Mouse (Mus musculus) liver, embryonic 16.5 days (tissue): ENCODE measurements around the gene Hat1. TPM values are rescaled to one million over a fixed set of nuclear protein-coding genes. Genes with fewer than 3 reads are reported as not detected.

Source experiments
- ATAC-seq: fragments of 200-750 bp; cut with Nextera tagmentation; 2 replicates; pipeline ENCODE4 v1.8.0; 2017; ENCODE audit warnings: low read depth, mild to moderate bottlenecking, moderate number of reproducible peaks, moderate library complexity
- H3K27ac ChIP-seq: fragments of 300-500 bp; sonication (generic); 2 replicates; pipeline ENCODE4 v1.5.1; 2014; ENCODE audit warnings: mild to moderate bottlenecking, low read length
- H3K27me3 ChIP-seq: fragments of 300-500 bp; sonication (generic); 2 replicates; pipeline ENCODE4 v1.6.1; 2014; ENCODE audit warnings: low read depth, low read length, mixed read lengths; ENCODE audit not compliant: control insufficient read depth, insufficient read depth
- H3K36me3 ChIP-seq: fragments of 300-500 bp; sonication (generic); 2 replicates; pipeline ENCODE4 v1.6.1; 2014; ENCODE audit warnings: mild to moderate bottlenecking; ENCODE audit not compliant: control insufficient read depth, insufficient read depth
- H3K4me1 ChIP-seq: fragments of 300-500 bp; sonication (generic); 2 replicates; pipeline ENCODE4 v1.6.1; 2014; ENCODE audit warnings: low read depth, low read length, mixed read lengths; ENCODE audit not compliant: control insufficient read depth
- H3K4me2 ChIP-seq: fragments of 300-500 bp; sonication (generic); 2 replicates; pipeline ENCODE4 v1.6.1; 2014; ENCODE audit warnings: low read depth, low read length, mixed read lengths
- H3K4me3 ChIP-seq: fragments of 300-500 bp; sonication (generic); 2 replicates; pipeline ENCODE4 v1.5.1; 2014; ENCODE audit warnings: low read depth, mild to moderate bottlenecking, low read length
- H3K9ac ChIP-seq: fragments of 300-500 bp; sonication (generic); 2 replicates; pipeline ENCODE4 v1.6.1; 2014; ENCODE audit warnings: low read depth, low read length
- H3K9me3 ChIP-seq: fragments of 300-500 bp; sonication (generic); replicated peaks from 2 replicates; pipeline ENCODE4 v1.6.1; 2016; ENCODE audit warnings: low read length; ENCODE audit not compliant: control insufficient read depth
- WGBS: fragments of 180-500 bp; shearing (Covaris S2); extraction: QIAGEN DNeasy Blood & Tissue Kit; methylation state at CpG from one replicate; pipeline ENCODE4 v1.1.7; 2014; ENCODE audit not compliant: insufficient replicate concordance; 5-methylcytosine and 5-hydroxymethylcytosine counted together
- polyA plus RNA-seq: library from polyadenylated mRNA; unstranded; fragments of >200 nt; fragmentation: Nextera tagmentation; extraction: Ambion mirVana; gene quantifications from 2 replicates; pipeline ENCODE4 v1.2.1, GENCODE M21; 2015

Hat1 gene
- polyA plus RNA-seq, 1 experiment from 2014 or later = 79.8 TPM

DNA sequence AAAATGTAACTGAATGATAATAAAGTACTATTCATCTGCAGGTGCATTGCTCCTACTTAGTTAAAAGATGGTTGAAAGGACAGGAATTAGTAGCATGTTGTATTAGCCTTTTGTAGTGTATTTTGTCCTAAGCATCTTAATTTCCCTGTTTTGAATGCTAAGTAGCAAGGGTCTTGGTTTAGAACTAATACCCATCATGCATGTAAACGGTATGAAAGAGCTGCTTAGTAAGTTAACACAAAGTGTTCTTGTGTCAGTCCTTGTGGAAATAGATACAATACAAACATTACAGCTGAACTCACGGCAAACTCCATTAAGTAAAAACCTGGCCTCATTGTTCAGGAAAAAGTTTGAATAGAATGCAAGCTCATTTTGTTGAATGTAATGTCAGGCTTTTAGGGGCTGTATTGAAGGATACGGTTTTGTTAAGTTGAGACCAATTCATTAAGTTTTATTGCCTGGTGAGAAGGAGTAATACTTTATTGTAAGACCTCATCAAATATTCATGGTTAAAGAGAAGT is 30.1 kb downstream of the Hat1 start:
- Histone ChIP-seq H3K9me3 (no peaks in the 10 kb centered on the region), H3K4me2 (no peak overlapping the region), H3K4me3 (no peak overlapping the region), H3K36me3 (peaks cover 20% of the 10 kb centered on the region; the same call in 1 of the 2 replicates), H3K9ac (no peak overlapping the region), H3K4me1 (no peaks in the 10 kb centered on the region), H3K27ac (no peak overlapping the region), H3K27me3 (no peaks in the 10 kb centered on the region)
- 82% methylated on average over 3 of the region's 3 CpGs for WGBS
- ATAC-seq = no peak

DNA sequence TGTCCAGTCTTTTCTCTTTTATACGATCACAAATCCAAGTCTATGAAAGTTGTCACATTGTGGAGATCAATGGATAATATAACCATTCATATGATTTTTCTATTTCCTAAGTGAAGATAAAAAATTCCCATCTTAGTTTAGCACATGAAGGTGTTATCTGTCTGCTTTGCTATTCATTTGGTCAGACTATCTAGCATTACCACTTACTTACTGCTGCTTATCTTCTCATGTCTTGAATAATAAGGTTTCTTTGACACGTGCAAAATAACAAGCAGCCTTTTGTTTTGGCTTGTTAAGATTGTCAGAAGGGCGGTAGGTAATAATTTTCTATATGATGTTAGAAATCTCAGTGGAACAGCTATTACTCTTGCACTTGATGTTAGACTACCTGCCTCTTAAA is 30.6 kb downstream of the Hat1 start:
- no peak for ATAC-seq
- WGBS = 35% methylated on average over 3 of the region's 3 CpGs

DNA sequence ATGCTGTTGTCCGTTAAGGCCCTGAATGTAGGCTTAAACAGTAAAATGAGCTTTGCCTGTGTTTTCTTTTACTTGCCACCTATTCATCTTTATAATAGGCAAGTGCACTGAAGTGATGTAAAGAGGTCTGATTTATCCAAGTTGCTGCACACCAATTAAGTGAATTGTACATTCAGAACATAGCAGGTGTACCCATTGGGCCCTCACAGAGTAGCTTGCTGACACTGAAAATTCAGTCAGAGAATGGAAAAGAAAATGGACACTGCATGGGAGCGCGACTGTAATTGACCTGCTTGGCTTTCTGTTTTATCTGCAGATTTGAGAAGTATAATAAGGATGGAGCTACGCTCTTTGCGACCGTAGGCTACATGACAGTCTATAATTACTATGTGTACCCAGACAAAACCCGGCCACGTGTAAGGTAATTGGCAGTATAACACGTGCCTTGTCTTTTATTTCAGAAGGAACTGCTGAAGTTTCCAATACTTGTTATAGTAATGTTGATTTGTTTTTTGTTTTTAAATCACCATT is 32.2 kb downstream of the Hat1 start:
- no peaks in the 10 kb centered on the region for H3K9me3 ChIP-seq
- ATAC-seq = no peak
- H3K4me2 ChIP-seq = no peak overlapping the region
- H3K27me3 ChIP-seq = no peaks in the 10 kb centered on the region
- H3K9ac ChIP-seq = no peak overlapping the region
- 91% methylated on average over 9 of the region's 9 CpGs for WGBS
- peaks cover 5% of the 10 kb centered on the region for H3K4me1 ChIP-seq
- peaks cover 25% of the 10 kb centered on the region; the same call in 1 of the 2 replicates for H3K36me3 ChIP-seq
- H3K27ac ChIP-seq = no peak overlapping the region
- no peak overlapping the region for H3K4me3 ChIP-seq

More for the DNA sequence above, 30.6 kb downstream of the Hat1 start:
- H3K4me2 ChIP-seq = no peak overlapping the region
- no peak overlapping the region for H3K4me3 ChIP-seq
- peaks cover 3% of the 10 kb centered on the region for H3K4me1 ChIP-seq
- H3K9ac ChIP-seq = no peak overlapping the region
- H3K27ac ChIP-seq = no peak overlapping the region
- peaks cover 24% of the 10 kb centered on the region; the same call in 1 of the 2 replicates for H3K36me3 ChIP-seq
- H3K9me3 ChIP-seq = no peaks in the 10 kb centered on the region
- no peaks in the 10 kb centered on the region for H3K27me3 ChIP-seq

DNA sequence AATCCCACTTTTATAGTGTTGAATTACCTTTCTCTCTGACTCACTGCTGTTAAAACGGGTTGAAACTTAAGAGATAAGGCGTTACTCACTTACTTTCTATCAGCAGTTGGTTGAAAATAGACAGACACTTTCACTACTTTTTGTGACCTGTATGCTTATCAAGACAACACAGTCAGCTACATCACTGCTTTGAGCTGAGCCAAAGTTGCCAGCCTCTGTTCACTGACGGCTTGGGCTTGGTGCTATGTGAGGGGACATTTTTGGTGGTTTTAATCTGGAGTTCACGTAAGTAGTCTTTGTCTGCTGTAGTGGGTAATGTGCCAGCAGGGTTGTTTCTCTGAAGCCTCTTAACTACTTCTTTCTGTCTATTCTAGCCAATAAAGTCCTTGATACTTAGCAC is 35.8 kb downstream of the Hat1 start:
- no peak overlapping the region for H3K27ac ChIP-seq
- no peaks in the 10 kb centered on the region for H3K9me3 ChIP-seq
- ATAC-seq = peak; percentile 61
- 29% methylated on average over 4 of the region's 4 CpGs for WGBS
- no peak overlapping the region for H3K4me2 ChIP-seq
- no peaks in the 10 kb centered on the region for H3K27me3 ChIP-seq
- peaks cover 5% of the 10 kb centered on the region for H3K4me1 ChIP-seq
- no peak overlapping the region for H3K9ac ChIP-seq
- H3K36me3 ChIP-seq = peaks cover 34% of the 10 kb centered on the region
- H3K4me3 ChIP-seq = no peak overlapping the region

DNA sequence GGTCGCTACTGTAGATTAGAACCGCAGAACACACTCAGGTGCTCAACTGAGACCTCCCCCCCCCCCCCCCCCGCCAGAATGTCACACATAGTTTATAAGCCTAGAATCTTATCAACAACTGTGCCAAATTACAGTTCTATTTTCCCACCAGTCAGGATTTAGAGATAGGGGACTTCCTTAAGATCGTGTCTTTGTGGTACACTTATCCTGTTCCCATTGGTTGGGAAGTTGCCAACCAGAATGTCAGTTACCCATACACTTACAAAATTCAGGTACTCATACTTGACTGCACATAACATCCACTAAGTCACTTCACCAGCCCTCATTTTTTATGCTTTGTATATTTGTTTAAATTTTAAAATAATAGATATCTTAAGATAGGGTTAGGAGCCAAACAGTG is 46.7 kb downstream of the Hat1 start:
- Histone ChIP-seq H3K4me1 (no peaks in the 10 kb centered on the region), H3K4me3 (no peak overlapping the region), H3K36me3 (peaks cover 30% of the 10 kb centered on the region), H3K27ac (no peak overlapping the region), H3K9me3 (no peaks in the 10 kb centered on the region), H3K9ac (no peak overlapping the region), H3K27me3 (no peaks in the 10 kb centered on the region), H3K4me2 (no peak overlapping the region)
- 55% methylated on average over 4 of the region's 4 CpGs for WGBS
- no peak for ATAC-seq

DNA sequence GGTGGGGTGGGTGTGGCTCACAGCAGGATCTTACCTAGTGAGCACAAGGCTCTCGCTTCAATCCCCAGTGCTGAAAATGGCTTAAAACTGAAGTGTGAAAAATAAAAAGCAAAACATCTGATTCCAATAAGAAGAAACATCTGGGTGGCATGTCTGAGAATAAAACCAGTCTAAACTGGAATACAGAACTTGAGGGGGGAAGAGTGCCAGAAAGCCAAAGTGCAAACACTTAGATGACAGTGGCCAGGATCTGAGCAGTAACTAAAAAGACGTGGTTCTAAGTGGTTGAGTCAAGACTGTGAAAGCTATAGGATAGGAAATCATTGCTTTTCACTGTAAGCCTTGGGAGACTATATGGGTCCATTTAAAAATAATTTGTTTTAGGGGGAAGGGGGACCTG is 54.6 kb downstream of the Hat1 start:
- Histone ChIP-seq H3K36me3 (peaks cover 13% of the 10 kb centered on the region), H3K9me3 (no peaks in the 10 kb centered on the region), H3K27ac (no peak overlapping the region), H3K4me2 (no peak overlapping the region), H3K27me3 (peaks cover 5% of the 10 kb centered on the region; the same call in 1 of the 2 replicates), H3K4me3 (no peak overlapping the region), H3K9ac (no peak overlapping the region), H3K4me1 (peaks cover 5% of the 10 kb centered on the region)
- ATAC-seq = no peak
- 43% methylated on average over 2 of the region's 2 CpGs for WGBS

DNA sequence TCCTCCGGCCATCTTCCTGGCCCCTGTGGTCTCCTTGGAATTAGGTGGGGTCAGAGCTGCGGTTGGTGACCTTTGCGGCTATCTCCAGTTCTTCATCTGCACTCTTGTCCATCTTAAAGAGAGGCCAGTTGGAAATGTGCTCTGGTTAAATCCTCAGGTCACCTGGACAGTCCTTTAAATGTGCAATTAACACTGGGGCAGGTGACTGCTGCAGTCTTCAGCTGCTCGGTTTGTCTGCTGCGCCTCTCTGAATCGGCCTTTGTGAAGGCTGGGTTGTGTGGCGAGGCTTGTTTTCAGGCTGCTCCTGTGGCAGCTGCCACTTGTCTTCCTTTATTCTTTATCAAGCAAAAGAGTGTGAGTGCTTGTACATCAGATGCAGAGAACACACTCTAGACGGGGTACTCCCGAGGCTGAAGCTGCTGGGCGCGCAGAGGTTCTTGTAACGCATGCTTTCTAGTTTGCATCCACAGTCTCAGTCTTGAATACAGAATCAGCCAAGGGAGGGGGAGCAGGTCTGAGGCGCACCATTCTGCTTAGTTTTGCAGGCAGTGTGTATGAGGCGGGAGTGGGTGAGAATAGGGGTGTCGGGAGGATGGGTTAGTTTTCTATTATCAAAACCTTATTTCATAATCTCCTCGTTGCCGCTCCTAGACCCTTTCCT is 56.9 kb downstream of the Hat1 start:
- H3K9me3 ChIP-seq = no peaks in the 10 kb centered on the region
- 65% methylated on average over 17 of the region's 17 CpGs for WGBS

DNA sequence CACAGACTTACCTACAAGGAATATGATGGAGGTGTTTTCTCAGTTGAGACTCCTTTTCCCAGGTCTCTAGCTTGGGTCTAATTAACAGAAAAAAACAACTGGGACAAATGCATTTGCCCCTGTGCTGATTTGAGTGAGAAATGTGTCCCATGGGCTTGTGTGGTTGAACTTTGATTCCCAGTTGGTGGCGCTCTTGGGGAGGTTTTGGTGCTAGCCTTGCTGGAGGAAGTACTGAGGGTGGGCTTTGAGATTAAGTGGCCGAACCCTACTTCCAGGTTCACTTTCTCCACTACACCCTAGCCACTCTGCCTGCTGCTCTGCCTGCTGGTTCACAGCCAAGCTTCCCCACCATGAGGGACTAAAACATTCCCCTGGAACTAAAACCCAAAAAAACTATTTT is 60.8 kb downstream of the Hat1 start:
- H3K36me3 ChIP-seq = no peaks in the 10 kb centered on the region
- peaks cover 7% of the 10 kb centered on the region; the same call in 1 of the 2 replicates for H3K27me3 ChIP-seq
- H3K4me2 ChIP-seq = no peak overlapping the region
- WGBS = 4% methylated on average over 2 of the region's 2 CpGs
- H3K9me3 ChIP-seq = no peaks in the 10 kb centered on the region
- no peak overlapping the region for H3K4me3 ChIP-seq
- no peak overlapping the region for H3K27ac ChIP-seq
- no peak overlapping the region for H3K9ac ChIP-seq
- H3K4me1 ChIP-seq = peaks cover 15% of the 10 kb centered on the region
- no peak for ATAC-seq

More for the DNA sequence above, 56.9 kb downstream of the Hat1 start:
- H3K4me3 ChIP-seq = no peak overlapping the region
- no peak for ATAC-seq
- H3K9ac ChIP-seq = no peak overlapping the region
- H3K27me3 ChIP-seq = peaks cover 7% of the 10 kb centered on the region; the same call in 1 of the 2 replicates
- H3K4me2 ChIP-seq = no peak overlapping the region
- no peak overlapping the region for H3K27ac ChIP-seq
- peaks cover 5% of the 10 kb centered on the region; the same call in 1 of the 2 replicates for H3K36me3 ChIP-seq
- H3K4me1 ChIP-seq = peaks cover 5% of the 10 kb centered on the region

DNA sequence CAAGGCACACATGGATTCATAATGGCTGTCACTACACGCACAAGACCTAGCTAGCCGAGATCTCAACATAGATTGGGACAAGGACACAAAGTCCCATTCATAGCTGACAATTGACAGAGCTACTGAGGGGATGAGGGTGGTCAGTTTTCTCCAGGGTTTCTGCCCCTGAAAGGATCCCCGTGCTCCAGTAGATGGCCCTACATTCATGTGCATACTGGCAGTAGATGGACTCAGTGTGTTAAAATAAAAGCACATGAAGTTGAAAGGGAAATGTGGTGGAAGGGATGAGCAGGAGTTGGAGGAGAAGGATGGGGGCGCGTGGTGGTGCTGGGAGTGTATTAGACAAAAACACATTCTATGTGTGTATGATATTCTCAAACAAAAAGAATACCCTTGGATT is 63.0 kb downstream of the Hat1 start:
- Histone ChIP-seq H3K4me1 (peaks cover 15% of the 10 kb centered on the region), H3K36me3 (no peaks in the 10 kb centered on the region), H3K9ac (no peak overlapping the region), H3K27ac (no peak overlapping the region), H3K27me3 (peaks cover 2% of the 10 kb centered on the region; the same call in 1 of the 2 replicates), H3K4me3 (no peak overlapping the region), H3K9me3 (no peaks in the 10 kb centered on the region), H3K4me2 (no peak overlapping the region)
- ATAC-seq = no peak
- 64% methylated on average over 5 of the region's 5 CpGs for WGBS
